Mouse (Mus musculus): Measurements from ENCODE around the gene Wasf2.

Wasf2 gene

GRCm38 (mm10) chr4:133121974-133122637 is 8.2 kb upstream of the Wasf2 start:
- no peak for DNase-seq (ENCODE audit: low read depth, low spot score)

- DNase-seq (ENCODE audit: low read depth, low spot score), result no peak
Measured at GRCm38 (mm10) chr4:133127079-133127478, 3.2 kb upstream of the Wasf2 start.

- no peak for DNase-seq (ENCODE audit: low read depth, low spot score)
Measured at GRCm38 (mm10) chr4:133127894-133128293, 2.4 kb upstream of the Wasf2 start.

GRCm38 (mm10) chr4:133129391-133129790 is 914 bp upstream of the Wasf2 start:
- DNase-seq (ENCODE audit: low read depth, low spot score), result no peak

- peak; percentile 18 for DNase-seq (ENCODE audit: low read depth, low spot score)
Measured at GRCm38 (mm10) chr4:133130890-133131741, 811 bp downstream of the Wasf2 start.

- peak; percentile 22 for DNase-seq (ENCODE audit: low read depth, low spot score)
Measured at GRCm38 (mm10) chr4:133132027-133132426, 1.7 kb downstream of the Wasf2 start.

GRCm38 (mm10) chr4:133136946-133137345 is 6.6 kb downstream of the Wasf2 start:
- no peak for DNase-seq (ENCODE audit: low read depth, low spot score)

- DNase-seq (ENCODE audit: low read depth, low spot score), result peak; percentile 37
Measured at GRCm38 (mm10) chr4:133138971-133139370, 8.7 kb downstream of the Wasf2 start.

GRCm38 (mm10) chr4:133155006-133155405 is 24.7 kb downstream of the Wasf2 start:
- no peak for DNase-seq (ENCODE audit: low read depth, low spot score)

- DNase-seq (ENCODE audit: low read depth, low spot score), result no peak
Measured at GRCm38 (mm10) chr4:133155726-133156125, 25.4 kb downstream of the Wasf2 start.

GRCm38 (mm10) chr4:133156422-133156821 is 26.1 kb downstream of the Wasf2 start:
- DNase-seq (ENCODE audit: low read depth, low spot score), result no peak

GRCm38 (mm10) chr4:133156831-133157230 is 26.5 kb downstream of the Wasf2 start:
- DNase-seq (ENCODE audit: low read depth, low spot score), result peak; percentile 38

- peak; percentile 15 for DNase-seq (ENCODE audit: low read depth, low spot score)
Measured at GRCm38 (mm10) chr4:133159127-133159526, 28.8 kb downstream of the Wasf2 start.

GRCm38 (mm10) chr4:133159646-133160045 is 29.3 kb downstream of the Wasf2 start:
- peak; percentile 11 for DNase-seq (ENCODE audit: low read depth, low spot score)

GRCm38 (mm10) chr4:133160211-133160610 is 29.9 kb downstream of the Wasf2 start:
- no peak for DNase-seq (ENCODE audit: low read depth, low spot score)

GRCm38 (mm10) chr4:133160821-133161220 is 30.5 kb downstream of the Wasf2 start:
- DNase-seq (ENCODE audit: low read depth, low spot score), result peak; percentile 8

GRCm38 (mm10) chr4:133162196-133162595 is 31.9 kb downstream of the Wasf2 start:
- no peak for DNase-seq (ENCODE audit: low read depth, low spot score)

- no peak for DNase-seq (ENCODE audit: low read depth, low spot score)
Measured at GRCm38 (mm10) chr4:133166773-133167172, 36.5 kb downstream of the Wasf2 start.

- DNase-seq (ENCODE audit: low read depth, low spot score), result peak; percentile 55
Measured at GRCm38 (mm10) chr4:133169237-133170055, 39.1 kb downstream of the Wasf2 start.

GRCm38 (mm10) chr4:133170056-133170524 is 39.8 kb downstream of the Wasf2 start:
- peak; percentile 51 for DNase-seq (ENCODE audit: low read depth, low spot score)

- peak; percentile 9 for DNase-seq (ENCODE audit: low read depth, low spot score)
Measured at GRCm38 (mm10) chr4:133170616-133171015, 40.3 kb downstream of the Wasf2 start.

GRCm38 (mm10) chr4:133172451-133172850 is 42.1 kb downstream of the Wasf2 start:
- no peak for DNase-seq (ENCODE audit: low read depth, low spot score)

All from brain, adult 2 months (tissue).